ENCODE assay signal across 20 mouse cellular contexts in the genomic region with DNA sequence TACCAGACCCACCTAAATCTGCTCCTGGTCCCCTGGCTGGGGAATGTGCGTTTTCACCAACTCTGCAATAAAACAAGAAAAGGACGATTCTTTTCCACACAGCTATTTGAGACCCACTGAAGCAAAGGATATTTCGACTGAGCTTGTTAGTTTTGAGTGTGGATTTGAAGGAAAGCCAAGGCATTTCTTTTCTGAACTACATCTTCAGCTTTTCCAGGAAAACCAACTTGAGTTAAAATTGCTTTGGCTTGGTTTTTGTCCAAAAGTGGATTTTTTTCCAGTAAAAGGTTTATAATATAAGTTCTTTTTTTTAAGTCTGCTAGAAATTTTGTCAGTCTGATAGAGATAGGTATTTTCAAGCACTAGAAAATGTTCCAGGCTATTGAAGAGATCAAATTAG. TPM values are rescaled to one million over a fixed set of nuclear protein-coding genes. Genes with fewer than 3 reads are reported as not detected.
DNase-seq lines count a peak whose midpoint lies in the region; ATAC-seq lines count a peak whose summit lies in the region.
"Had no signal": no experiment of that assay in that cellular context is flagged by ENCODE, and none has a peak within 500 bp of the region (broad histone marks: within the 10 kb centered on the region; RNA-seq: fewer than 3 reads in every experiment).

No protein-coding gene starts in this region.

- H3K27ac ChIP-seq in stomach, embryonic 16.5 days (ENCODE audit: low read length), result peak overlapping the region; percentile 17; the same call in 1 of the 2 replicates
- no peak overlapping the region for H3K27ac ChIP-seq in midbrain, embryonic 14.5 days (replicated peaks; ENCODE audit: low read depth, low read length)
- no peak overlapping the region for H3K27ac ChIP-seq in midbrain, embryonic 15.5 days
- H3K27ac ChIP-seq: embryonic facial prominence, embryonic 13.5 days; forebrain, embryonic 10.5 days; hindbrain, embryonic 10.5 days; hindbrain, embryonic 14.5 days had no signal

- H3K4me2 ChIP-seq in stomach, embryonic 16.5 days (ENCODE audit: low read depth, low read length), result no peak overlapping the region
- no peak overlapping the region for H3K4me2 ChIP-seq in midbrain, embryonic 14.5 days (ENCODE audit: low read length)
- H3K4me2 ChIP-seq in midbrain, embryonic 15.5 days, result no peak overlapping the region
- H3K4me2 ChIP-seq: embryonic facial prominence, embryonic 13.5 days; heart, embryonic 12.5 days; hindbrain, embryonic 14.5 days had no signal

- H3K4me3 ChIP-seq in stomach, embryonic 16.5 days (replicated peaks; ENCODE audit: low read length), result no peak overlapping the region
- no peak overlapping the region for H3K4me3 ChIP-seq in midbrain, embryonic 14.5 days (replicated peaks; ENCODE audit: low read depth, low read length)
- no peak overlapping the region for H3K4me3 ChIP-seq in midbrain, embryonic 15.5 days
- H3K4me3 ChIP-seq: embryonic facial prominence, embryonic 13.5 days; erythroblast, embryonic 14.5 days; forebrain, embryonic 10.5 days; heart, embryonic 12.5 days; hindbrain, embryonic 10.5 days had no signal

- WGBS in stomach, embryonic 16.5 days, result 53% methylated on average over 3 of the region's 3 CpGs
- 84% methylated on average over 3 of the region's 3 CpGs for WGBS in midbrain, embryonic 14.5 days
- 82% methylated on average over 3 of the region's 3 CpGs for WGBS in midbrain, embryonic 15.5 days

- H3K9ac ChIP-seq in stomach, embryonic 16.5 days (ENCODE audit: low read length), result no peak overlapping the region
- no peak overlapping the region for H3K9ac ChIP-seq in midbrain, embryonic 14.5 days (replicated peaks; ENCODE audit: low read length)
- no peak overlapping the region for H3K9ac ChIP-seq in midbrain, embryonic 15.5 days
- H3K9ac ChIP-seq: embryonic facial prominence, embryonic 13.5 days; heart, embryonic 12.5 days; hindbrain, embryonic 14.5 days had no signal

- H3K36me3 ChIP-seq in stomach, embryonic 16.5 days (ENCODE audit: control insufficient read depth, insufficient read depth, low read length), result no peaks in the 10 kb centered on the region
- H3K36me3 ChIP-seq in midbrain, embryonic 14.5 days (ENCODE audit: control insufficient read depth, insufficient read depth, low read length), result no peaks in the 10 kb centered on the region
- no peaks in the 10 kb centered on the region for H3K36me3 ChIP-seq in midbrain, embryonic 15.5 days (replicated peaks)
- H3K36me3 ChIP-seq: embryonic facial prominence, embryonic 13.5 days; forebrain, embryonic 10.5 days; heart, embryonic 12.5 days; hindbrain, embryonic 10.5 days had no signal

- peak; percentile 62; the same call in 1 of the 2 replicates for ATAC-seq in frontal cortex, adult (ENCODE audit: low TSS enrichment)
- ATAC-seq in stomach, embryonic 16.5 days (ENCODE audit: insufficient read depth, low FRiP score), result no peak
- no peak for ATAC-seq in midbrain, embryonic 14.5 days (ENCODE audit: low FRiP score, low TSS enrichment)
- no peak for ATAC-seq in midbrain, embryonic 15.5 days (replicated peaks)
- ATAC-seq: forebrain, embryonic 14.5 days had no signal

- no peak for DNase-seq in frontal cortex, postnatal 10 days (ENCODE audit: low spot score in 2 of 2)
- peak; percentile 44 for DNase-seq in 3T3-L1 (ENCODE audit: low read depth, low spot score)
- DNase-seq in adipocyte (ENCODE audit: low spot score), result peak; percentile 40
- no peak for DNase-seq in midbrain, embryonic 14.5 days
- DNase-seq: adrenal gland, postnatal 14 days; cerebellum, adult 11-12 months; cerebellum, adult 9-10 months; cerebellum, postnatal 25 days; gastrocnemius, postnatal 14 days had no signal

- no peaks in the 10 kb centered on the region for H3K9me3 ChIP-seq in stomach, embryonic 16.5 days (replicated peaks; ENCODE audit: control insufficient read depth, low read length)
- no peaks in the 10 kb centered on the region for H3K9me3 ChIP-seq in midbrain, embryonic 14.5 days (ENCODE audit: control insufficient read depth, low read length)
- no peaks in the 10 kb centered on the region for H3K9me3 ChIP-seq in midbrain, embryonic 15.5 days
- H3K9me3 ChIP-seq: embryonic facial prominence, embryonic 13.5 days; forebrain, embryonic 10.5 days; heart, embryonic 12.5 days; hindbrain, embryonic 10.5 days had no signal

- no peaks in the 10 kb centered on the region for H3K4me1 ChIP-seq in stomach, embryonic 16.5 days (ENCODE audit: control insufficient read depth, insufficient read depth, low read length)
- H3K4me1 ChIP-seq in midbrain, embryonic 14.5 days (ENCODE audit: control insufficient read depth, insufficient read depth, low read length), result no peaks in the 10 kb centered on the region
- H3K4me1 ChIP-seq in midbrain, embryonic 15.5 days, result no peaks in the 10 kb centered on the region
- H3K4me1 ChIP-seq: embryonic facial prominence, embryonic 13.5 days; forebrain, embryonic 10.5 days; heart, embryonic 12.5 days; hindbrain, embryonic 10.5 days had no signal

- H3K27me3 ChIP-seq in stomach, embryonic 16.5 days (ENCODE audit: control insufficient read depth, insufficient read depth, low read length), result no peaks in the 10 kb centered on the region
- no peaks in the 10 kb centered on the region for H3K27me3 ChIP-seq in midbrain, embryonic 14.5 days (ENCODE audit: control insufficient read depth, insufficient read depth, low read length)
- no peaks in the 10 kb centered on the region for H3K27me3 ChIP-seq in midbrain, embryonic 15.5 days (replicated peaks)
- H3K27me3 ChIP-seq: CH12.LX; embryonic facial prominence, embryonic 13.5 days; heart, embryonic 12.5 days had no signal

RNA-seq across cellular contexts. Expression of gene Gpr88, which starts 13.1 kb away (rescaled TPM):
- polyA plus RNA-seq in stomach, embryonic 16.5 days (2015; fragmentation: Nextera tagmentation; extraction: Ambion mirVana), result 0.94 and 1.3 TPM in 2 replicates
- polyA plus RNA-seq in midbrain, embryonic 14.5 days (2014; fragmentation: Nextera tagmentation; extraction: Ambion mirVana), result 1.8 and 2.8 TPM in 2 replicates
- 3.0 and 3.2 TPM in 2 replicates for polyA plus RNA-seq in midbrain, embryonic 15.5 days (2015; fragmentation: Nextera tagmentation; extraction: Ambion mirVana)
- polyA plus RNA-seq: erythroblast, embryonic 14.5 days; forebrain, embryonic 10.5 days; heart, embryonic 12.5 days had no signal

Comparison
In these comparisons a context has a peak if more than half of its experiments do, and no peak if none do; other contexts are left out.
1. DNase-seq: peak in 3T3-L1 (single experiment) and adipocyte (single experiment); none in frontal cortex, postnatal 10 days (0 of 2) and midbrain, embryonic 14.5 days (single experiment).